Mouse (Mus musculus): ENCODE results near the gene Ptrh1. TPM values are rescaled to one million over a fixed set of nuclear protein-coding genes. Genes with fewer than 3 reads are reported as not detected.

Gene Ptrh1
- total and polyA plus RNA-seq, 3 experiments: 2.2 to 4.2 (median 2.4) TPM

DNA sequence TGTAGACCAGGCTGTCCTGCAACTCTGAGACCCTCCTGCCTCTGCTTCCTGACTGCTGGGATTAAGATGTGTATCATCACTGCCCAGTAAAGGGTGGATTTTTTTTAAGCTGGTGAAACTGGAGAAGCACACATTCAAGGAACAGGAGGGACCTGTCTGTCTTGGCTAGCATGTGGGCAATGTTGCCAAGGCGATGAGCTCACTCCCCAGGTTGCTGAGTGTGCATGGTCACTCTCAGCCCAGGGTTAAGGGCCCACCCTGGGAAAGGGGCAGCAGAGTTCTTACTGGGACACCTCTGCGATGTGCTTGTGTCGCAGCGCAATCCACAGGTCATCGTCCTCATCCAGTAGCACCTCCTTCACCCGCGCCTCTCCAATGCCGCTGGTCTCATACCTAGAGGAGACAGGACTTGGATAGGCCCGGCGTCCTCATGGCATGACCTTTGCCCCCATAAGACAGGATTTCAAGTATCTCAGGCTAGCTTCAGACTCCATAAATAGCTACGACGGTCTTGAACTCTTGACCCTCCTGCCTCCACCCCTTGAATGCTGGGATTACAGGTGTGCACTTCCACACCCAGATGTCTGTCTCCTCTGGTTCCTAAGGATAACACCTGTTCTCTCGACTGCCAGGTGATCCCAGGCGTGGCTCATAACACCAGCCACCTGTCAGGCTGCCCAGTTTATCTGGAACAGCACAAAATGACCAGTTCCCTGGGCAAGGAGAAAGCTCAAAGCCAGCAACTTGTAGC, 33.4 kb downstream of the Ptrh1 start:
- no peak for DNase-seq
- H3K9ac ChIP-seq (ENCODE audit: low read depth, low read length): no peak overlapping the region
- no peaks in the 10 kb centered on the region for H3K79me2 ChIP-seq (replicated peaks; ENCODE audit: control insufficient read depth, insufficient read depth, low read length)
- WGBS: 90% methylated on average over 14 of the region's 14 CpGs
- no peaks in the 10 kb centered on the region for H3K36me3 ChIP-seq (ENCODE audit: control insufficient read depth, insufficient read depth, low read length)
- no peaks in the 10 kb centered on the region for H3K4me1 ChIP-seq (ENCODE audit: control insufficient read depth, insufficient read depth, low read length)
- intact Hi-C loops (cut with DNase I): no loop called here
- TF ChIP-seq POLR2A (IDR thresholded peaks at IDR 0.05; ENCODE audit: insufficient read depth, low read depth, low read length) (no peak), CTCF (IDR thresholded peaks at IDR 0.05) (no peak), EP300 (IDR thresholded peaks at IDR 0.05; ENCODE audit: insufficient read depth, low read depth, low read length) (no peak)
- H3K27ac ChIP-seq: no peak overlapping the region
- H3K27me3 ChIP-seq (ENCODE audit: control insufficient read depth, insufficient read depth, low read length): no peaks in the 10 kb centered on the region
- H3K4me3 ChIP-seq: no peak overlapping the region

DNA sequence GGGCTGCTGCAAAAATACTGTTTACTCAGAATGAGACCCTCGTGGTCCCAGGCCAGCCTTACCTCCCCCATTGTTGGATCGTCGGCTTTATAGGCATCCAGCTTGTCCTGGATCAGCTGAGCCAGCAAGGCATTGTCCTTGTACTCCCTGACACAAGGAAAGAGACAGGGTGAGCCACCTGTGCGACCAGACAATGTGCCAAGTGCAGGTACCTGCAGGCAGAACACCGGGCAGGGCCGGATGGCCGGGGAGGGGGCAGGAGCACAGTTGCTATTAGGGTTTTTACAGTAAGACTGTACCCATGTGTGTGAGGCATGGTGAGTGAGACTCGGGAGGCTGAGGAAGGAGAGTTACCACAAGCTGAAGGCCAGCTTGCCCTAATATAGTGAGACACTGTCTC, 36.4 kb downstream of the Ptrh1 start:
- intact Hi-C loops (cut with DNase I): no loop called here
- Histone ChIP-seq H3K36me3 (ENCODE audit: control insufficient read depth, insufficient read depth, low read length) (no peaks in the 10 kb centered on the region), H3K4me1 (ENCODE audit: control insufficient read depth, insufficient read depth, low read length) (no peaks in the 10 kb centered on the region), H3K27ac (no peak overlapping the region), H3K9ac (ENCODE audit: low read depth, low read length) (no peak overlapping the region), H3K27me3 (ENCODE audit: control insufficient read depth, insufficient read depth, low read length) (no peaks in the 10 kb centered on the region), H3K79me2 (replicated peaks; ENCODE audit: control insufficient read depth, insufficient read depth, low read length) (no peaks in the 10 kb centered on the region), H3K4me3 (no peak overlapping the region)
- TF ChIP-seq CTCF (IDR thresholded peaks at IDR 0.05) (no peak), EP300 (IDR thresholded peaks at IDR 0.05; ENCODE audit: insufficient read depth, low read depth, low read length) (no peak), POLR2A (IDR thresholded peaks at IDR 0.05; ENCODE audit: insufficient read depth, low read depth, low read length) (no peak)
- 94% methylated on average over 8 of the region's 8 CpGs for WGBS
- no peak for DNase-seq

DNA sequence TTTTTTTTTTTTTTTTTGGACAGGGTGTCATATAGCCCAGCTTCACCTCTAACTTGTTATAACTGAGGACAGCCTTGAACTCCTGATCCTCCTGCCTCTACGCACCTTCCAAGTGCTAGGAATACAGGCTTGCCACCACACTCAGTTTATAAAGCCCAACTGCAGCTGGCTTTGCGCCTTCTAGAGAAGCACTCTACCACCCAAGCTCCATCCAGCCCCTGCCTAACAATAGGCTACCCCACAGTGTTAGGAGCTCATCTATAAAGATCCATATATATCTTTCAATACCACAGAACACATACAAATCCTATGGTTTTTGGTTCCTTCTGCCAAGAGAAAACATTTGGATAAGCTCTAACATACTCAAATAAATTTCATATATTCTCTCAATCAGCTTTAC, 40.9 kb downstream of the Ptrh1 start:
- Histone ChIP-seq H3K27ac (no peak overlapping the region), H3K36me3 (ENCODE audit: control insufficient read depth, insufficient read depth, low read length) (no peaks in the 10 kb centered on the region), H3K27me3 (ENCODE audit: control insufficient read depth, insufficient read depth, low read length) (no peaks in the 10 kb centered on the region), H3K4me1 (ENCODE audit: control insufficient read depth, insufficient read depth, low read length) (no peaks in the 10 kb centered on the region), H3K9ac (ENCODE audit: low read depth, low read length) (no peak overlapping the region), H3K79me2 (replicated peaks; ENCODE audit: control insufficient read depth, insufficient read depth, low read length) (no peaks in the 10 kb centered on the region), H3K4me3 (no peak overlapping the region)
- no peak for TF ChIP-seq CTCF (IDR thresholded peaks at IDR 0.05)
- no peak for TF ChIP-seq POLR2A (IDR thresholded peaks at IDR 0.05; ENCODE audit: insufficient read depth, low read depth, low read length)
- no peak for TF ChIP-seq EP300 (IDR thresholded peaks at IDR 0.05; ENCODE audit: insufficient read depth, low read depth, low read length)
- WGBS: 100% methylated on average over 2 of the region's 2 CpGs
- intact Hi-C loops (cut with DNase I): no loop called here
- DNase-seq: no peak

DNA sequence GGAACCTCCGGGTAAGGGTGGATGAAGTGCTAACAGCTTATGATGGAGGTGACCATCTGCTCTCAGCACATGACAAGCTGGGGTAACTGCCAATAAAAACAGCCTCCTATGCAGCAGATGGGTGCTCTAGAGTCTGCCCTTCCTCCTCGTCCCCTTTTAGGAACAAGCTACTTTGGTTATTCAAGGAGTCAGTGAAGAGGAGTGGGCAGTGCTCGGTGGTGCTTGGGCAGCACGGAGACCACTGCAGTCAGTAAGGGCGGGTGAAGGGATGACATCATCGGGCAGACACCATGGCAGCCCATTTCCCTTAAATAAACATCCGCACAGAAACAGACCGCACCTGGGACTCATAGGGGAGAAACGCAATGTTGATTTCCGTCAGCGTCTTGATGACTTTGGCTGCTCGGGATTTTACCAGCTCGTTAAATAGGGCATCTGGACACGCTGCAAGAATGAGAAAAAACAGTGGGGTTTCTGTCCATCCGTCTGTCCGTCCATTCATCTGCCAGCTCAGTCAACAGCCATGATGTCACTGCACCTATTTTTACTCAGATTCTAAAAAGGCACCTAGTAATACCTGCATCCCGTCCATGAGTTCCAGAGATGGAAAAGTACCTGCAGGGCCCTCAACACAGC, 41.5 kb downstream of the Ptrh1 start:
- Histone ChIP-seq H3K36me3 (ENCODE audit: control insufficient read depth, insufficient read depth, low read length) (no peaks in the 10 kb centered on the region), H3K27me3 (ENCODE audit: control insufficient read depth, insufficient read depth, low read length) (no peaks in the 10 kb centered on the region), H3K79me2 (replicated peaks; ENCODE audit: control insufficient read depth, insufficient read depth, low read length) (no peaks in the 10 kb centered on the region), H3K27ac (no peak overlapping the region), H3K4me3 (no peak overlapping the region), H3K4me1 (ENCODE audit: control insufficient read depth, insufficient read depth, low read length) (no peaks in the 10 kb centered on the region), H3K9ac (ENCODE audit: low read depth, low read length) (no peak overlapping the region)
- peak in 1 of 2 experiments; percentile 11 for DNase-seq
- TF ChIP-seq CTCF (IDR thresholded peaks at IDR 0.05) (no peak), EP300 (IDR thresholded peaks at IDR 0.05; ENCODE audit: insufficient read depth, low read depth, low read length) (no peak), POLR2A (IDR thresholded peaks at IDR 0.05; ENCODE audit: insufficient read depth, low read depth, low read length) (no peak)
- intact Hi-C loops (cut with DNase I): no loop called here
- WGBS: 61% methylated on average over 17 of the region's 17 CpGs

DNA sequence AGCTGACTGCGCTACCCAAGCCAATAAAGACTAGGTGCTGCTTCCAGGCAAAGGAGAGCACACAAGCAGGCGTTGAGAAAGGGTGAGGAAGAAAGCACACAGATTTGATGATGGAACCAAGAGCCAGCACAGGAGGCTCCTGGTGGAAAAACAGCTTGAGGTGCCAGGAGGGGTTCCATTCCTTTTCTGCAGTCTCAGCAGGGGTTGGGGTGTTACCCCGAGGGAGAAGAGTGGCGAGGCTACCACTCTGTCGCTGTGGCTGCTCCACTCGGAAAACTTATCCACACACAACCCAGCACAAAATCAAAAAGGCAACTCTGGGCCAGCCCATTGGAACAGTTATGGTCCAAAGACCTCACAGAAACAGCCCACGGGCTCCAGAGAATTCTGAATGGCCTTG, 42.0 kb downstream of the Ptrh1 start:
- H3K4me1 ChIP-seq (ENCODE audit: control insufficient read depth, insufficient read depth, low read length): no peaks in the 10 kb centered on the region
- no peaks in the 10 kb centered on the region for H3K36me3 ChIP-seq (ENCODE audit: control insufficient read depth, insufficient read depth, low read length)
- 79% methylated on average over 7 of the region's 7 CpGs for WGBS
- no peaks in the 10 kb centered on the region for H3K79me2 ChIP-seq (replicated peaks; ENCODE audit: control insufficient read depth, insufficient read depth, low read length)
- intact Hi-C loops (cut with DNase I): no loop called here
- H3K27ac ChIP-seq: no peak overlapping the region
- no peak overlapping the region for H3K4me3 ChIP-seq
- no peaks in the 10 kb centered on the region for H3K27me3 ChIP-seq (ENCODE audit: control insufficient read depth, insufficient read depth, low read length)
- no peak for DNase-seq
- no peak overlapping the region for H3K9ac ChIP-seq (ENCODE audit: low read depth, low read length)
- TF ChIP-seq EP300 (IDR thresholded peaks at IDR 0.05; ENCODE audit: insufficient read depth, low read depth, low read length) (no peak), POLR2A (IDR thresholded peaks at IDR 0.05; ENCODE audit: insufficient read depth, low read depth, low read length) (no peak)

DNA sequence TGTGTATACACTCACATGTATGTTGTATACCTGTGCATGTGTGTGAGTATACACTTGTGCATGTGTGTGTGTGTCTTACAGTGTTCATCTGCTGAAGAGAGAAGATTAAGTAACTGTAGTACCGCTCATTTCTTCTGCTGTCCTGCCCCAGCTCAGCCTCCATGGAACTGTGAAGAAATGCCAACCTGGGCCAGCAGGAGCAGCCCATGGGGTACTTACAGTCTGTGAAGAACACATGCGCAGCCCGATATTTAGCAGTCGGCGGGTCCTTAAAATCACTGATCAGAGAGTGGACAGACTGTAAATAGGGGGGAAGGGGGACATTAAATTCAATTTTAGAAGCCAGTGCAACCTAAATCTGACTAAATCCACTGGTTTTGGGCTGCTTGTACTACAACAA, 42.6 kb downstream of the Ptrh1 start:
- 95% methylated on average over 5 of the region's 5 CpGs for WGBS
- 0 out of 2 replicates have a peak, but pooled peaks cover 2% of the 10 kb centered on the region for H3K4me1 ChIP-seq (ENCODE audit: control insufficient read depth, insufficient read depth, low read length)
- H3K9ac ChIP-seq (ENCODE audit: low read depth, low read length): no peak overlapping the region
- H3K79me2 ChIP-seq (replicated peaks; ENCODE audit: control insufficient read depth, insufficient read depth, low read length): no peaks in the 10 kb centered on the region
- DNase-seq: no peak
- H3K27ac ChIP-seq: no peak overlapping the region
- no peaks in the 10 kb centered on the region for H3K36me3 ChIP-seq (ENCODE audit: control insufficient read depth, insufficient read depth, low read length)
- no peak overlapping the region for H3K4me3 ChIP-seq
- TF ChIP-seq EP300 (IDR thresholded peaks at IDR 0.05; ENCODE audit: insufficient read depth, low read depth, low read length): no peak
- TF ChIP-seq CTCF (IDR thresholded peaks at IDR 0.05): no peak
- no peak for TF ChIP-seq POLR2A (IDR thresholded peaks at IDR 0.05; ENCODE audit: insufficient read depth, low read depth, low read length)
- intact Hi-C loops (cut with DNase I): no loop called here
- H3K27me3 ChIP-seq (ENCODE audit: control insufficient read depth, insufficient read depth, low read length): no peaks in the 10 kb centered on the region
